Mouse (Mus musculus) liver (tissue): ENCODE data around the gene Prkd1.

Experiments
- DNase-seq: peaks from one replicate; pipeline ENCODE4 v3.0.0-alpha.2; 2020; ENCODE audit warnings: mixed read lengths

The Prkd1 gene

GRCm38 (mm10) chr12:50314634-50315033 lies 334.3 kb downstream of the Prkd1 start:
- DNase-seq: no peak

DNA sequence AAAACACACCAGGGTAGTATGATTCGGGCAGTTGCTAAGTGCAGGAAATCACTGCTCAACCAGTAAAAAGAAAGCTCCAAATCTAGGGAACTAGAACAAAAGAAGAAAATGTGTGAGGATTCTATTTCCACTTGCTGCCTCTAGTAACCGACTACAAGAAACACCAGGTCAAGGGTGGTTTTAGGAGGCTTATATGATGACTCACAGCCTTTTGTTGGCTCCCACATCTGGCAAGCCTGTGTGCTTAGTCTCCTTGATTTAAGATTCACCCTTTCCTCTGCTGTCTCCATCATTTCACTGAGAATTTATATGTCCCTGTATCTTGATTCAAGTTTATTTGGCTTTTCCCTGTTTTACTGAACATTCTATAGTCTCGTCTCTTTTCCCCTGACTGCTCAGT lies 339.6 kb downstream of the Prkd1 start:
- DNase-seq: no peak

GRCm38 (mm10) chr12:50301334-50301733 lies 347.6 kb downstream of the Prkd1 start:
- no peak for DNase-seq

- no peak for DNase-seq
These were observed 352.8 kb downstream of the Prkd1 start for GRCm38 (mm10) chr12:50296067-50296466.

DNA sequence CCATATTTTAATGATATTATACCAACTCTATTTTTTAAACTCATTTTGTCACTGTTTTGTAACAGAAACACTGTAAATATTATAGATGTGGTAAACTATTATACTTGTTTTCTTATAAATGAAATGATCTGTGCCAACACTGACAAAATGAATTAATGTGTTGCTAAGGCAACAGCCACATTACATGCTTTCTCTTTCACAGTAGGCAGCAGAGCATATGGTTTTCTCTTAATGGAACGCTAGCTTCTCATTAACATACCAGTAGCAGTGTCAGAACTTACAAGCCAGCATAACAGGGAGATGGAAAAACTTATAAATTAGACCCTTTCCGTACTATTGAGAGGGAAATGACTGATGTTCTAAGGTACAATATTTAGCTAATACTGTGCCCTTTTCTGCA lies 353.3 kb downstream of the Prkd1 start:
- DNase-seq: no peak

DNA sequence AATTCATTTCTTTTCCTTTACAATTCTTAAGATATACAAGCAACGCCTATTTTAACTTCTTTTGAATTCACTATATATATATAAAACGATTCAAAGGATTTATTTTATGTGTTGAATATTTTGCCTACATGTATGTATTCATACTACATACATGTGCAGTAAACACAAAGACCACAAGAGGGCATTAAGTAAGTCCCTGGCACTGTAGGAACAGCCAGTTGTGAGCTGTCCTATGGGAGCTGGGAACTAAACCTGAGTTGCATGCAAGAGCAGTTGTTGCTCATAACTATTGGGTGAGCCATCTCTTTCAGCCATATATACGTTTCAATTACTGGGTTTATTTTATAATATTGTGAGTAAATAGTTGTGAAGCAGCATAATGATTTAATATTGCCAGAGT lies 356.1 kb downstream of the Prkd1 start:
- DNase-seq: no peak
